Mouse (Mus musculus) cortical plate, adult 2 months (tissue): ENCODE data around the gene Olfm1.

Experiments
- CTCF ChIP-seq: fragments of 200-500 bp; IDR thresholded peaks from 2 replicates; pipeline ENCODE4 v1.5.1; 2011; ENCODE audit warnings: mild to moderate bottlenecking, control low read depth, low read length; ENCODE audit not compliant: insufficient read depth; ENCODE audit errors: extremely low read depth
- POLR2A ChIP-seq: fragments of 200-500 bp; IDR thresholded peaks from 2 replicates; pipeline ENCODE4 v1.6.1; 2011; ENCODE audit warnings: mild to moderate bottlenecking, low read length, control low read depth; ENCODE audit not compliant: insufficient read depth; ENCODE audit errors: extremely low read depth

- TF ChIP-seq POLR2A (no peak), CTCF (no peak)
Observed at GRCm38 (mm10) chr2:28242222-28242543, 49.4 kb downstream of the Olfm1 start.
